21 mouse cellular contexts compared by ENCODE assay signal in genomic region chr2:181235681-181236566, GRCm38 (mm10). TPM values are rescaled to one million over a fixed set of nuclear protein-coding genes. Genes with fewer than 3 reads are reported as not detected.
DNase-seq lines count a peak whose midpoint lies in the region; ATAC-seq and TF ChIP-seq lines count a peak whose summit lies in the region.
"Had no signal": no experiment of that assay in that cellular context is flagged by ENCODE, and none has a peak within 500 bp of the region (broad histone marks: within the 10 kb centered on the region; RNA-seq: fewer than 3 reads in every experiment).

No protein-coding gene starts in this region.

- H3K4me1 ChIP-seq in liver, adult 2 months (ENCODE audit: control insufficient read depth, insufficient read depth, low read length), result peaks cover 18% of the 10 kb centered on the region
- peaks cover 13% of the 10 kb centered on the region for H3K4me1 ChIP-seq in liver, embryonic 12.5 days
- H3K4me1 ChIP-seq in midbrain, postnatal 0 days (ENCODE audit: insufficient read depth, low read length), result no peaks in the 10 kb centered on the region
- no peaks in the 10 kb centered on the region for H3K4me1 ChIP-seq in midbrain, embryonic 14.5 days (ENCODE audit: control insufficient read depth, insufficient read depth, low read length)
- H3K4me1 ChIP-seq: limb, embryonic 12.5 days; neural tube, embryonic 15.5 days had no signal

- 86% methylated on average over 23 of the region's 23 CpGs for WGBS in liver, adult 2 months
- WGBS in liver, embryonic 12.5 days (ENCODE audit: insufficient replicate concordance), result 77% methylated on average over 23 of the region's 23 CpGs
- WGBS in midbrain, postnatal 0 days, result 84% methylated on average over 23 of the region's 23 CpGs
- 84% methylated on average over 23 of the region's 23 CpGs for WGBS in midbrain, embryonic 14.5 days

- ATAC-seq in liver, embryonic 12.5 days, result no peak
- no peak for ATAC-seq in midbrain, postnatal 0 days (ENCODE audit: low FRiP score)
- ATAC-seq in midbrain, embryonic 14.5 days (ENCODE audit: low FRiP score, low TSS enrichment), result no peak

- H3K9me3 ChIP-seq in liver, embryonic 12.5 days (replicated peaks), result no peaks in the 10 kb centered on the region
- no peaks in the 10 kb centered on the region for H3K9me3 ChIP-seq in midbrain, postnatal 0 days (ENCODE audit: low read length)
- H3K9me3 ChIP-seq in midbrain, embryonic 14.5 days (ENCODE audit: control insufficient read depth, low read length), result no peaks in the 10 kb centered on the region
- H3K9me3 ChIP-seq: heart, embryonic 15.5 days; hindbrain, embryonic 10.5 days; limb, embryonic 12.5 days; neural tube, embryonic 15.5 days had no signal

- H3K36me3 ChIP-seq in liver, adult 2 months (ENCODE audit: control insufficient read depth, insufficient read depth, low read length), result peaks cover 40% of the 10 kb centered on the region
- peaks cover 70% of the 10 kb centered on the region for H3K36me3 ChIP-seq in liver, embryonic 12.5 days
- no peaks in the 10 kb centered on the region for H3K36me3 ChIP-seq in midbrain, postnatal 0 days (ENCODE audit: insufficient read depth, low read length)
- no peaks in the 10 kb centered on the region for H3K36me3 ChIP-seq in midbrain, embryonic 14.5 days (ENCODE audit: control insufficient read depth, insufficient read depth, low read length)
- H3K36me3 ChIP-seq: heart, embryonic 15.5 days; hindbrain, embryonic 10.5 days; neural tube, embryonic 15.5 days had no signal

- peak; percentile 28 for TF ChIP-seq CTCF in gastrocnemius, adult 2 months (IDR thresholded peaks at IDR 0.05)
- TF ChIP-seq CTCF in liver, adult 2 months (IDR thresholded peaks at IDR 0.05; ENCODE audit: low read depth, low read length), result peak; percentile 47
- TF ChIP-seq CTCF in midbrain, postnatal 0 days (IDR thresholded peaks at IDR 0.05), result peak; percentile 5; the same call in 1 of the 2 replicates

- no peak overlapping the region for H3K9ac ChIP-seq in liver, adult 2 months (ENCODE audit: low read depth, low read length)
- H3K9ac ChIP-seq in liver, embryonic 12.5 days, result no peak overlapping the region
- no peak overlapping the region for H3K9ac ChIP-seq in midbrain, postnatal 0 days (replicated peaks; ENCODE audit: low read length, poor library complexity, severe bottlenecking)
- H3K9ac ChIP-seq in midbrain, embryonic 14.5 days (replicated peaks; ENCODE audit: low read length), result no peak overlapping the region
- H3K9ac ChIP-seq: heart, embryonic 15.5 days; limb, embryonic 12.5 days; neural tube, embryonic 15.5 days had no signal

- H3K79me2 ChIP-seq in liver, adult 2 months (ENCODE audit: control insufficient read depth, insufficient read depth, low read length), result peaks cover 26% of the 10 kb centered on the region

- no peaks in the 10 kb centered on the region for H3K27me3 ChIP-seq in liver, adult 2 months (ENCODE audit: control insufficient read depth, insufficient read depth, low read length)
- no peaks in the 10 kb centered on the region for H3K27me3 ChIP-seq in liver, embryonic 12.5 days (replicated peaks)
- H3K27me3 ChIP-seq in midbrain, postnatal 0 days (ENCODE audit: insufficient read depth, low read length), result no peaks in the 10 kb centered on the region
- no peaks in the 10 kb centered on the region for H3K27me3 ChIP-seq in midbrain, embryonic 14.5 days (ENCODE audit: control insufficient read depth, insufficient read depth, low read length)
- H3K27me3 ChIP-seq: heart, embryonic 15.5 days; limb, embryonic 12.5 days; neural tube, embryonic 15.5 days had no signal

- no peak overlapping the region for H3K4me2 ChIP-seq in liver, embryonic 12.5 days
- H3K4me2 ChIP-seq in midbrain, postnatal 0 days (ENCODE audit: low read depth, low read length, poor library complexity, severe bottlenecking), result no peak overlapping the region
- no peak overlapping the region for H3K4me2 ChIP-seq in midbrain, embryonic 14.5 days (ENCODE audit: low read length)
- H3K4me2 ChIP-seq: heart, embryonic 15.5 days; limb, embryonic 12.5 days; neural tube, embryonic 15.5 days had no signal

- no peak for TF ChIP-seq POLR2A in liver, adult 2 months (IDR thresholded peaks at IDR 0.05; ENCODE audit: extremely low read depth, insufficient read depth, low read length)

- intact Hi-C loops in gastrocnemius, adult 2 months (cut with DNase I), result no loop called here

- no peak for DNase-seq in gastrocnemius, adult 2 months
- DNase-seq in gastrocnemius, postnatal 4 days (ENCODE audit: low spot score in 2 of 2), result no peak
- no peak for DNase-seq in liver, adult 2 months (ENCODE audit: extremely low read depth, low read depth, low spot score)
- DNase-seq in midbrain, postnatal 0 days (ENCODE audit: low spot score), result no peak
- DNase-seq in midbrain, embryonic 14.5 days, result no peak
- DNase-seq in spleen, adult 12 weeks (ENCODE audit: low spot score), result no peak
- DNase-seq in frontal cortex, postnatal 10 days (ENCODE audit: low spot score in 2 of 2), result no peak
- DNase-seq: cerebellum, adult 11 months; cerebellum, postnatal 36 days; gastrocnemius, postnatal 25 days; kidney, adult 11 months; kidney, postnatal 4 days; right cerebral cortex, postnatal 4 days; thymus, adult 2 months had no signal

- no peak overlapping the region for H3K4me3 ChIP-seq in gastrocnemius, adult 2 months
- H3K4me3 ChIP-seq in liver, adult 2 months (ENCODE audit: insufficient read depth, low read depth, low read length), result no peak overlapping the region
- H3K4me3 ChIP-seq in liver, embryonic 12.5 days, result no peak overlapping the region
- no peak overlapping the region for H3K4me3 ChIP-seq in midbrain, postnatal 0 days (ENCODE audit: low read depth, low read length)
- H3K4me3 ChIP-seq in midbrain, embryonic 14.5 days (replicated peaks; ENCODE audit: low read depth, low read length), result no peak overlapping the region
- H3K4me3 ChIP-seq: heart, embryonic 15.5 days; hindbrain, embryonic 10.5 days; limb, embryonic 12.5 days; neural tube, embryonic 15.5 days had no signal

- no peak overlapping the region for H3K27ac ChIP-seq in gastrocnemius, adult 2 months
- no peak overlapping the region for H3K27ac ChIP-seq in liver, adult 2 months (replicated peaks; ENCODE audit: insufficient read depth, low read depth, low read length)
- H3K27ac ChIP-seq in liver, embryonic 12.5 days, result no peak overlapping the region
- no peak overlapping the region for H3K27ac ChIP-seq in midbrain, postnatal 0 days (ENCODE audit: low read depth, low read length)
- H3K27ac ChIP-seq in midbrain, embryonic 14.5 days (replicated peaks; ENCODE audit: low read depth, low read length), result no peak overlapping the region
- H3K27ac ChIP-seq: heart, embryonic 15.5 days; hindbrain, embryonic 10.5 days; limb, embryonic 12.5 days; neural tube, embryonic 15.5 days had no signal

RNA-seq across cellular contexts. Expression of gene Helz2, which starts 5.9 kb away (rescaled TPM):
- total RNA-seq in gastrocnemius, adult 2 months (2021), result 1 to 10 TPM; 2.8 to 4.9 TPM
- total RNA-seq in gastrocnemius, postnatal 4 days (2021), result 1 to 10 TPM; 4.5 to 6.0 TPM
- 20.3 and 28.9 TPM in 2 replicates for total RNA-seq in liver, adult 2 months (2014; rRNA removed)
- 39.6 and 65.9 TPM in 2 replicates for polyA plus RNA-seq in liver, adult 2 months (2012; rRNA removed)
- polyA plus RNA-seq in liver, embryonic 12.5 days (2016; fragmentation: Nextera tagmentation; extraction: Ambion mirVana), result 1.7 and 1.8 TPM in 2 replicates
- total RNA-seq in midbrain, postnatal 0 days (2014; rRNA removed), result 2.9 and 3.7 TPM in 2 replicates
- polyA plus RNA-seq in midbrain, postnatal 0 days (2015; fragmentation: Nextera tagmentation; extraction: Ambion mirVana), result 0.15 and 0.16 TPM in 2 replicates
- polyA plus RNA-seq in midbrain, embryonic 14.5 days (2014; fragmentation: Nextera tagmentation; extraction: Ambion mirVana), result 0.19 and 0.39 TPM in 2 replicates

RNA-seq across cellular contexts. Expression of gene Fndc11, which starts 16.1 kb away (rescaled TPM):
- total RNA-seq in gastrocnemius, adult 2 months (2021), result not detected
- not detected for total RNA-seq in gastrocnemius, postnatal 4 days (2021)
- not detected in 2 replicates for total RNA-seq in liver, adult 2 months (2014; rRNA removed)
- 0.10 and 0.12 TPM in 2 replicates for polyA plus RNA-seq in liver, adult 2 months (2012; rRNA removed)
- 0.11 and 0.26 TPM in 2 replicates for polyA plus RNA-seq in liver, embryonic 12.5 days (2016; fragmentation: Nextera tagmentation; extraction: Ambion mirVana)
- 0.55 TPM in 1 of 2 replicates, not detected in the other for total RNA-seq in midbrain, postnatal 0 days (2014; rRNA removed)
- 0.26 and 0.48 TPM in 2 replicates for polyA plus RNA-seq in midbrain, postnatal 0 days (2015; fragmentation: Nextera tagmentation; extraction: Ambion mirVana)
- 0.39 and 0.49 TPM in 2 replicates for polyA plus RNA-seq in midbrain, embryonic 14.5 days (2014; fragmentation: Nextera tagmentation; extraction: Ambion mirVana)
- total RNA-seq: gastrocnemius, postnatal 25 days had no signal
- polyA plus RNA-seq: embryonic facial prominence, embryonic 11.5 days had no signal

RNA-seq across cellular contexts. Expression of gene Srms, which starts 22.9 kb away (rescaled TPM):
- under 1 TPM; 0.17 to 0.28 TPM for total RNA-seq in gastrocnemius, adult 2 months (2021)
- total RNA-seq in gastrocnemius, postnatal 4 days (2021), result not detected
- total RNA-seq in liver, adult 2 months (2014; rRNA removed), result 0.28 and 0.54 TPM in 2 replicates
- polyA plus RNA-seq in liver, adult 2 months (2012; rRNA removed), result 1.3 and 1.7 TPM in 2 replicates
- 0.07 and 0.29 TPM in 2 replicates for polyA plus RNA-seq in liver, embryonic 12.5 days (2016; fragmentation: Nextera tagmentation; extraction: Ambion mirVana)
- total RNA-seq in midbrain, postnatal 0 days (2014; rRNA removed), result 0.11 TPM in 1 of 2 replicates, not detected in the other
- polyA plus RNA-seq in midbrain, postnatal 0 days (2015; fragmentation: Nextera tagmentation; extraction: Ambion mirVana), result 0.10 and 0.21 TPM in 2 replicates
- polyA plus RNA-seq in midbrain, embryonic 14.5 days (2014; fragmentation: Nextera tagmentation; extraction: Ambion mirVana), result 0.11 and 0.16 TPM in 2 replicates
- polyA plus RNA-seq: embryonic facial prominence, embryonic 11.5 days; hindbrain, embryonic 10.5 days had no signal

RNA-seq across cellular contexts. Expression of gene Ptk6, which starts 33.3 kb away (rescaled TPM):
- total RNA-seq in gastrocnemius, adult 2 months (2021), result not detected
- under 1 TPM in 1 of 2 experiments, not detected in 1; 0.10 TPM for total RNA-seq in gastrocnemius, postnatal 4 days (2021)
- 1.1 and 2.5 TPM in 2 replicates for total RNA-seq in liver, adult 2 months (2014; rRNA removed)
- 0.81 and 0.83 TPM in 2 replicates for polyA plus RNA-seq in liver, adult 2 months (2012; rRNA removed)
- polyA plus RNA-seq in liver, embryonic 12.5 days (2016; fragmentation: Nextera tagmentation; extraction: Ambion mirVana), result 0.04 TPM in 1 of 2 replicates, not detected in the other
- total RNA-seq in midbrain, postnatal 0 days (2014; rRNA removed), result 0.09 TPM in 1 of 2 replicates, not detected in the other
- polyA plus RNA-seq in midbrain, postnatal 0 days (2015; fragmentation: Nextera tagmentation; extraction: Ambion mirVana), result not detected in 2 replicates
- polyA plus RNA-seq in midbrain, embryonic 14.5 days (2014; fragmentation: Nextera tagmentation; extraction: Ambion mirVana), result not detected in 2 replicates
- total RNA-seq: adrenal gland, adult 18-20 months; gastrocnemius, postnatal 25 days had no signal
- polyA plus RNA-seq: embryonic facial prominence, embryonic 11.5 days; hindbrain, embryonic 10.5 days; limb, embryonic 12.5 days; neural tube, embryonic 15.5 days had no signal

RNA-seq across cellular contexts. Expression of gene Ppdpf, which starts 48.9 kb away (rescaled TPM):
- 10 to 100 TPM; 39.1 to 46.2 TPM for total RNA-seq in gastrocnemius, adult 2 months (2021)
- 10 to 100 TPM; 67.4 to 71.2 TPM for total RNA-seq in gastrocnemius, postnatal 4 days (2021)
- 44.4 and 48.4 TPM in 2 replicates for total RNA-seq in liver, adult 2 months (2014; rRNA removed)
- 181 and 217 TPM in 2 replicates for polyA plus RNA-seq in liver, adult 2 months (2012; rRNA removed)
- polyA plus RNA-seq in liver, embryonic 12.5 days (2016; fragmentation: Nextera tagmentation; extraction: Ambion mirVana), result 114 and 115 TPM in 2 replicates
- total RNA-seq in midbrain, postnatal 0 days (2014; rRNA removed), result 268 and 323 TPM in 2 replicates
- polyA plus RNA-seq in midbrain, postnatal 0 days (2015; fragmentation: Nextera tagmentation; extraction: Ambion mirVana), result 365 and 367 TPM in 2 replicates
- 442 and 539 TPM in 2 replicates for polyA plus RNA-seq in midbrain, embryonic 14.5 days (2014; fragmentation: Nextera tagmentation; extraction: Ambion mirVana)
